Mouse (Mus musculus): Measurements from ENCODE around the gene Vps45. TPM values are rescaled to one million over a fixed set of nuclear protein-coding genes. Genes with fewer than 3 reads are reported as not detected.
"Not testable (repeated sequence)": the region's sequence is repeated elsewhere in the genome, so short reads cannot be mapped to it uniquely, and the experiment has no call there.

Vps45 gene
- polyA plus RNA-seq, 1 experiment from 2014 or later, result 63.2 TPM

- H3K4me2 ChIP-seq, result no peak overlapping the region
- H3K4me1 ChIP-seq (replicated peaks), result no peaks in the 10 kb centered on the region
- H3K27ac ChIP-seq (replicated peaks), result no peak overlapping the region
- H3K27me3 ChIP-seq, result no peaks in the 10 kb centered on the region
- H3K9ac ChIP-seq, result no peak overlapping the region
- WGBS, result 69% methylated on average over 8 of the region's 8 CpGs
- H3K36me3 ChIP-seq, result no peaks in the 10 kb centered on the region
- H3K9me3 ChIP-seq, result no peaks in the 10 kb centered on the region
- ATAC-seq (ENCODE audit: low FRiP score, low read depth), result no peak
- no peak overlapping the region for H3K4me3 ChIP-seq
These were observed 100.7 kb downstream of the Vps45 start for GRCm38 (mm10) chr3:95957359-95958148.

GRCm38 (mm10) chr3:95955318-95955717 is 102.9 kb downstream of the Vps45 start:
- no peaks in the 10 kb centered on the region for H3K27me3 ChIP-seq
- peaks cover 7% of the 10 kb centered on the region; the same call in 1 of the 2 replicates for H3K4me1 ChIP-seq (replicated peaks)
- no peak overlapping the region for H3K9ac ChIP-seq
- WGBS, result 94% methylated on average over 5 of the region's 5 CpGs
- no peak for ATAC-seq (ENCODE audit: low FRiP score, low read depth)
- no peak overlapping the region for H3K4me2 ChIP-seq
- H3K4me3 ChIP-seq, result no peak overlapping the region
- H3K36me3 ChIP-seq, result no peaks in the 10 kb centered on the region
- H3K27ac ChIP-seq (replicated peaks), result no peak overlapping the region
- H3K9me3 ChIP-seq, result no peaks in the 10 kb centered on the region

DNA sequence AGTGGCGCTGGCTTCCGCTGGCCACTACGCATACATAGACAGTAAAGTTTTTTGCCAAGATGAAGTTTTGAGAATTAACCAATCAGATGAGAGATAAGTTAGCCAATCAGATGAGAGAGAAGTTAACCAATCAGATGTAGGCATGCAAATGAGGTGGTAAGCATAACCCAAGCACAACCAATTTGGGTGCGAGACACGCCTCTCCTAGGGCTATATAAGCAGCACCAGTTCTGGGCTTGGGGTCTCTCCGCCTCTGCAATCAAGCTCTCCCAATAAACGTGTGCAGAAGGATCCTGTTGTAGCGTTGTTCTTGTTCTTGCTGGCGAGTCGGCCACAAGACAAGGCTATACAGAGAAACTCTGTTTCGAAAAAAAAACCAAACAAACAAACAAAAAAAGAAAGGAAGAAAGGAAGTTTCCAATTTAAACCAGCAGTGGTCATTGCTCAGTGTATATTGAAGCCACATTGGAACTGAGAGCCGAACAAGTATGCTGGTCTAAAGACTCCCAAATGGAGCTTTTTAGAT is 103.6 kb downstream of the Vps45 start:
- not testable (repeated sequence) for H3K27ac ChIP-seq (replicated peaks); H3K4me2 ChIP-seq; H3K4me1 ChIP-seq (replicated peaks); H3K27me3 ChIP-seq; H3K4me3 ChIP-seq; H3K36me3 ChIP-seq; H3K9ac ChIP-seq; H3K9me3 ChIP-seq; ATAC-seq (ENCODE audit: low FRiP score, low read depth)
- 91% methylated on average over 12 of the region's 12 CpGs for whole genome bisulfite sequencing

GRCm38 (mm10) chr3:95953522-95953921 is 104.7 kb downstream of the Vps45 start:
- peaks cover 7% of the 10 kb centered on the region; the same call in 1 of the 2 replicates for H3K4me1 ChIP-seq (replicated peaks)
- H3K9ac ChIP-seq, result no peak overlapping the region
- no peak overlapping the region for H3K4me2 ChIP-seq
- H3K27ac ChIP-seq (replicated peaks), result peak overlapping the region; percentile 17; the same call in 1 of the 2 replicates
- 54% methylated on average over 3 of the region's 3 CpGs for WGBS
- H3K9me3 ChIP-seq, result no peaks in the 10 kb centered on the region
- no peak overlapping the region for H3K4me3 ChIP-seq
- no peaks in the 10 kb centered on the region for H3K27me3 ChIP-seq
- ATAC-seq (ENCODE audit: low FRiP score, low read depth), result no peak
- no peaks in the 10 kb centered on the region for H3K36me3 ChIP-seq

GRCm38 (mm10) chr3:95953023-95953422 is 105.2 kb downstream of the Vps45 start:
- H3K4me1 ChIP-seq (replicated peaks), result peaks cover 7% of the 10 kb centered on the region; the same call in 1 of the 2 replicates
- H3K27me3 ChIP-seq, result no peaks in the 10 kb centered on the region
- no peak overlapping the region for H3K4me2 ChIP-seq
- no peak overlapping the region for H3K4me3 ChIP-seq
- H3K36me3 ChIP-seq, result no peaks in the 10 kb centered on the region
- H3K9ac ChIP-seq, result no peak overlapping the region
- no peak for ATAC-seq (ENCODE audit: low FRiP score, low read depth)
- 0 out of 2 replicates have a peak overlapping the region, but pooled peaks have one; percentile 17 for H3K27ac ChIP-seq (replicated peaks)
- H3K9me3 ChIP-seq, result no peaks in the 10 kb centered on the region

DNA sequence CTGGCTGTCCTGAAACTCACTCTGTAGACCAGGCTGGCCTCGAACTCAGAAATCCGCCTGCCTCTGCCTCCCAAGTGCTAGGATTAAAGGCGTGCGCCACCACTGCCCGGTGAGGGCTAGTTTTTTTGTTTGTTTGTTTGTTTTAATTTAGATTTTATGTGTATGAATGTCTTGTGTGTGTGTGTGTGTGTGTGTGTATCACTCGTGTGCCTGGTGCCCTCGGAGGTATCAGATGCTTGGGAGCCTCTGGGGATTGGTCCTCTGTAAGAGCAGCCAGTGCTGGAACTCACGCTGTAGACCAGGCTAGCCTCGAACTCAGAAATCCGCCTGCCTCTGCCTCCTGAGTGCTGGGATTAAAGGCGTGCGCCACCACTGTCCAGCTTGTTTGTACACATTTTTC is 106.7 kb downstream of the Vps45 start:
- Histone ChIP-seq H3K9ac (peak overlapping the region; percentile 74), H3K4me2 (peak overlapping the region; percentile 69), H3K27ac (replicated peaks) (peak overlapping the region; percentile 99), H3K4me3 (peak overlapping the region; percentile 65)
- 70% methylated on average over 12 of the region's 12 CpGs for WGBS
- H3K36me3 ChIP-seq; ATAC-seq (ENCODE audit: low FRiP score, low read depth); H3K27me3 ChIP-seq; H3K4me1 ChIP-seq (replicated peaks); H3K9me3 ChIP-seq: not testable (repeated sequence)

DNA sequence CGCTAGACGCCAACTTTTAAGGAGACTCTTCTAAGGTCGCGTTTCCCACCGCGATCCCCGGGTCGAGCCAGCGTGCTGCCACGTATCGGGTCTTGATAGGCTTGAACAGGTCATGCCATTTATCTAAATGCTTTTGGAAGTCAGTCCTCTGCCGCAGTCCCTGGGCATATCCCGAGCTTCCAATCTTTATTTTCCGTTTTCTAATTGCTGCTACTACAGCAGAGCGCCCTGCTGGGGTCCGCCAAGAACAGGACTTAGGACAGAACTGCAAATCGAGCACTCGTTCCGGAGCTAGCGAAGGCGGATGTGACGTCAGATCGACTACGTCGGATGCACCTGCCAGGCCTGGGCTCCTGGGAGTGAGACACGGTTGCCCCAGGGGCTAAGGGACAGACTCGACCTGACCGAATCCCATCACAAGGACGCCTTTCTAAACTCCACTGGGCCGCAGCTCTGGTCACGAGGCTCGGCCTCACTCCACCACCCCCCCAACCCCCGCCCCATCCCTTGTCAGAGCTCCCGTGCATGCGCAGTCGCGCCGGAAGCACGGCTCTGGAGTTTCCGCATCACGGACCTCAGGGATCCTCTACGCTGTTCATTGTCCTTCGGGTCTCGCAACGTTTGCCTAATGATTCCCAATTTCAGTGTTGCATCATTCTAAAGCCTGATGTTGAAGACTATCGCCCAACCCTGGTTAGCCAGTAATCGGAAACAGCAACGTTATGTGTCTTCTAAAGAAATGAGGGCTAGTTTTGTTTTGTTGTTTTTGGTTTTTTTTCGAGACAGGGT is 107.3 kb downstream of the Vps45 start:
- H3K9ac ChIP-seq, result peak overlapping the region; percentile 74
- H3K36me3 ChIP-seq, result no peaks in the 10 kb centered on the region
- 1% methylated on average over 49 of the region's 49 CpGs for WGBS
- H3K27ac ChIP-seq (replicated peaks), result peak overlapping the region; percentile 99
- peaks cover 7% of the 10 kb centered on the region; the same call in 1 of the 2 replicates for H3K4me1 ChIP-seq (replicated peaks)
- no peaks in the 10 kb centered on the region for H3K9me3 ChIP-seq
- peak overlapping the region; percentile 69 for H3K4me2 ChIP-seq
- ATAC-seq (ENCODE audit: low FRiP score, low read depth), result peak; percentile 98
- H3K27me3 ChIP-seq, result no peaks in the 10 kb centered on the region
- H3K4me3 ChIP-seq, result peak overlapping the region; percentile 65

Other genes with a start within 250 kb of the Vps45 start
- 21.7 and 22.5 TPM in 2 replicates for gene Rprd2, start 239.6 kb downstream of the Vps45 start, polyA plus RNA-seq (2015; fragmentation: Nextera tagmentation; extraction: Ambion mirVana)
- gene Prpf3, start 202.6 kb downstream of the Vps45 start, polyA plus RNA-seq (2015; fragmentation: Nextera tagmentation; extraction: Ambion mirVana), result 32.5 and 34.6 TPM in 2 replicates
- gene Mrps21, start 186.9 kb downstream of the Vps45 start, polyA plus RNA-seq (2015; fragmentation: Nextera tagmentation; extraction: Ambion mirVana), result 277 and 287 TPM in 2 replicates
- 4.9 and 5.2 TPM in 2 replicates for gene Ciart, start 176.2 kb downstream of the Vps45 start, polyA plus RNA-seq (2015; fragmentation: Nextera tagmentation; extraction: Ambion mirVana)
- gene BC028528, start 166.5 kb downstream of the Vps45 start, polyA plus RNA-seq (2015; fragmentation: Nextera tagmentation; extraction: Ambion mirVana), result 19.8 and 22.8 TPM in 2 replicates
- gene Aph1a, start 164.5 kb downstream of the Vps45 start, polyA plus RNA-seq (2015; fragmentation: Nextera tagmentation; extraction: Ambion mirVana), result 34.9 and 36.4 TPM in 2 replicates
- 13.1 and 14.7 TPM in 2 replicates for gene Car14, start 153.8 kb downstream of the Vps45 start, polyA plus RNA-seq (2015; fragmentation: Nextera tagmentation; extraction: Ambion mirVana)
- gene Anp32e, start 129.2 kb downstream of the Vps45 start, polyA plus RNA-seq (2015; fragmentation: Nextera tagmentation; extraction: Ambion mirVana), result 117 and 118 TPM in 2 replicates
- 47.8 and 49.5 TPM in 2 replicates for gene Plekho1, start 62.5 kb downstream of the Vps45 start, polyA plus RNA-seq (2015; fragmentation: Nextera tagmentation; extraction: Ambion mirVana)
- 8.6 and 9.6 TPM in 2 replicates for gene Otud7b, start 46.1 kb upstream of the Vps45 start, polyA plus RNA-seq (2015; fragmentation: Nextera tagmentation; extraction: Ambion mirVana)
- 10.3 and 12.2 TPM in 2 replicates for gene Mtmr11, start 103.5 kb upstream of the Vps45 start, polyA plus RNA-seq (2015; fragmentation: Nextera tagmentation; extraction: Ambion mirVana)
- 127 and 146 TPM in 2 replicates for gene Sf3b4, start 113.9 kb upstream of the Vps45 start, polyA plus RNA-seq (2015; fragmentation: Nextera tagmentation; extraction: Ambion mirVana)
- 126 and 137 TPM in 2 replicates for gene Sv2a, start 122.7 kb upstream of the Vps45 start, polyA plus RNA-seq (2015; fragmentation: Nextera tagmentation; extraction: Ambion mirVana)
- gene Bola1, start 161.2 kb upstream of the Vps45 start, polyA plus RNA-seq (2015; fragmentation: Nextera tagmentation; extraction: Ambion mirVana), result 56.0 and 56.3 TPM in 2 replicates
- gene Hist2h2ab, start 161.4 kb upstream of the Vps45 start, polyA plus RNA-seq (2015; fragmentation: Nextera tagmentation; extraction: Ambion mirVana), result 0.42 and 0.77 TPM in 2 replicates
- gene Hist2h2ac, start 162.4 kb upstream of the Vps45 start, polyA plus RNA-seq (2015; fragmentation: Nextera tagmentation; extraction: Ambion mirVana), result 2.0 and 2.9 TPM in 2 replicates
- 4.6 and 4.7 TPM in 2 replicates for gene Hist2h2be, start 162.7 kb upstream of the Vps45 start, polyA plus RNA-seq (2015; fragmentation: Nextera tagmentation; extraction: Ambion mirVana)
- gene Hist2h3c2, start 180.7 kb upstream of the Vps45 start, polyA plus RNA-seq (2015; fragmentation: Nextera tagmentation; extraction: Ambion mirVana), result 1.2 and 1.7 TPM in 2 replicates
- 28.7 and 39.4 TPM in 2 replicates for gene Hist2h2aa2, start 181.8 kb upstream of the Vps45 start, polyA plus RNA-seq (2015; fragmentation: Nextera tagmentation; extraction: Ambion mirVana)
- 17.3 and 22.4 TPM in 2 replicates for gene Hist2h2aa1, start 187.0 kb upstream of the Vps45 start, polyA plus RNA-seq (2015; fragmentation: Nextera tagmentation; extraction: Ambion mirVana)
- 0.27 TPM in 1 of 2 replicates, not detected in the other for gene Hist2h3c1, start 188.2 kb upstream of the Vps45 start, polyA plus RNA-seq (2015; fragmentation: Nextera tagmentation; extraction: Ambion mirVana)
- 4.5 and 6.5 TPM in 2 replicates for gene Hist2h4, start 204.8 kb upstream of the Vps45 start, polyA plus RNA-seq (2015; fragmentation: Nextera tagmentation; extraction: Ambion mirVana)
- gene Hist2h3b, start 210.2 kb upstream of the Vps45 start, polyA plus RNA-seq (2015; fragmentation: Nextera tagmentation; extraction: Ambion mirVana), result 12.2 and 19.7 TPM in 2 replicates
- gene Hist2h2bb, start 211.3 kb upstream of the Vps45 start, polyA plus RNA-seq (2015; fragmentation: Nextera tagmentation; extraction: Ambion mirVana), result 3.0 and 4.2 TPM in 2 replicates
- gene Fcgr1, start 235.5 kb upstream of the Vps45 start, polyA plus RNA-seq (2015; fragmentation: Nextera tagmentation; extraction: Ambion mirVana), result 1.4 and 2.3 TPM in 2 replicates